Mouse (Mus musculus): ENCODE data around the gene Ramac. TPM values are rescaled to one million over a fixed set of nuclear protein-coding genes. Genes with fewer than 3 reads are reported as not detected.
A peak's percentile ranks its signal among the peaks of the same experiment; 100 is the strongest.

Gene Ramac
- total RNA-seq (2021): 10 to 100 TPM; 80.9 to 88.7 TPM
- long read RNA-seq, experiment 1, transcript Ramac-201 (3 exons, 1,452 nt): major isoform, 98 of 103 reads
- long read RNA-seq, experiment 1, partial matches to known transcripts: 4 of 103 reads
- long read RNA-seq, experiment 1, other reads (novel, unspliced or antisense): 0 of 103 reads
- long read RNA-seq, experiment 2, transcript Ramac-201 (3 exons, 1,452 nt): major isoform, 53 of 57 reads
- long read RNA-seq, experiment 2, partial matches to known transcripts: 0 of 57 reads
- long read RNA-seq, experiment 2, other reads (novel, unspliced or antisense): 4 of 57 reads

- DNase-seq (ENCODE audit: extremely low spot score in 1 of 2, low spot score in 2 of 2): peak; percentile 81 to 82
- peak; percentile 37 for TF ChIP-seq CTCF (IDR thresholded peaks at IDR 0.05)
- intact Hi-C loops (cut with DNase I): loop anchor here (1.0 to 5.0 kb wide), 4 partner anchors 56 to 191 kb away; partner anchors contain the start of genes Btbd1, Homer2 and Whamm
- Histone ChIP-seq H3K27ac (peak within 1 kb of the TSS; percentile 90), H3K4me3 (peak within 1 kb of the TSS; percentile 77)
These were observed at the start of gene Ramac for GRCm38 (mm10) chr7:81762180-81763109. Gene Ramac, plus strand, starts transcription at chr7:81762925.

DNA sequence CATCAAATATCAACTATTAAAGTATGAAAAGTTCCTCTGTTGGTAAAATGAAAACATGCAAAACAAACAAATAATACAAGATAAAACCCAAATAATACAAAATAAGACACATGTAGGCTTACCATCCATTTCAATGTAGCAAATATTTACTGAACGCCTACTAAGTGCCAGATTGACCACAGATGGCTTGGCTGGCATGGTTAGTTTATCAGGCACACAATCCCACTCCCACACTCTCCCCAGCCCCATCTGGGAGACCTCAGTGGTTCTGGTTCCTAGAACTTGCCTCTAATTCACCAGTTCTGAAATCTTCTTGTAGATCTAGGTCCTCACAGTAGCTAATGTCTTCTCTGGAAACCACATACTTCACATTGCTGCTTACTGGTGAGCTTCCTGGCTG lies 44.1 kb upstream of the Ramac start:
- intact Hi-C loops (cut with DNase I): no loop called here
- H3K27ac ChIP-seq: no peak overlapping the region
- TF ChIP-seq CTCF (IDR thresholded peaks at IDR 0.05): no peak
- no peak overlapping the region for H3K4me3 ChIP-seq
- DNase-seq (ENCODE audit: extremely low spot score in 1 of 2, low spot score in 2 of 2): no peak

DNA sequence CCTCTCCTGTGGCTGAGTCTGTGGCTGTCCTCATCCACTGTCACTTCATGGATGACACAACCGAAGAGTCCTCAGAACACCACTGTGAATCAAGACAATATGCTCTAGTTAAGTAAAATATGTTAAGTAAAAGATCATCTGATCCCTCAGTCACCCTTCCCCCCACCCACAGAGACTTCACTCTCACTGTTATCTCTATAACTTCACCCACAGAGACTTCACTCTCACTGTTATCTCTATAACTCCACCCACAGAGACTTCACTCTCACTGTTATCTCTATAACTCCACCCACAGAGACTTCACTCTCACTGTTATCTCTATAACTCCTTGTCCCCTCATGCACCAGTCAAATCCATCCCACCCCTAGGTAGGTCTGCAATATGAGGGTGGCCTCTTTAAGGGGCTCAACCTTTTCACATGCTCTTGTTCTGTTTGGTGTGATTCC lies 43.5 kb upstream of the Ramac start:
- no peak for TF ChIP-seq CTCF (IDR thresholded peaks at IDR 0.05)
- Histone ChIP-seq H3K4me3 (no peak overlapping the region), H3K27ac (no peak overlapping the region)
- intact Hi-C loops (cut with DNase I): no loop called here
- no peak for DNase-seq (ENCODE audit: extremely low spot score in 1 of 2, low spot score in 2 of 2)

- Histone ChIP-seq H3K27ac (no peak overlapping the region), H3K4me3 (no peak overlapping the region)
- no peak for DNase-seq (ENCODE audit: extremely low spot score in 1 of 2, low spot score in 2 of 2)
- no peak for TF ChIP-seq CTCF (IDR thresholded peaks at IDR 0.05)
- intact Hi-C loops (cut with DNase I): no loop called here
These were observed 41.5 kb upstream of the Ramac start for GRCm38 (mm10) chr7:81721271-81721670.

DNA sequence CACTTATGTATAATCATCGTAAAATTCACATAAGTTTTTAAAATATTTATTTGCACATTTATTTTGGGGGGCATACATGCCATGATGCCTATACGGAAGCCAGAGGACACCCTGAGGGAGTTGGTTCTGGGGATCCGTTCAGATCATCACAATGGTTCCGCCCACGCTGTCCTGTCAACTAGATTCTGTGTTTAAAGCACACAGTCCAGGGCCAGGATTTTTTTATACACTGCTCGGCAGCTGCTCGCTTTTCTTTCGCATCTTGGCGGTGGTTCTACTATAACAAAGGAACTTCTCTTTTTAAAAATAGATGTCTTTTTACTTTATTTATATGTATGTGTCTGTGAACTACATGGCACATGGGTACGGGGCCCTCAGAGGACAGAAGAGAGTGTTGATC lies 38.9 kb upstream of the Ramac start:
- no peak for TF ChIP-seq CTCF (IDR thresholded peaks at IDR 0.05)
- DNase-seq (ENCODE audit: extremely low spot score in 1 of 2, low spot score in 2 of 2): no peak
- H3K4me3 ChIP-seq: no peak overlapping the region
- intact Hi-C loops (cut with DNase I): no loop called here
- no peak overlapping the region for H3K27ac ChIP-seq

GRCm38 (mm10) chr7:81725986-81726727 lies 36.6 kb upstream of the Ramac start:
- DNase-seq (ENCODE audit: extremely low spot score in 1 of 2, low spot score in 2 of 2): no peak
- TF ChIP-seq CTCF (IDR thresholded peaks at IDR 0.05): no peak
- Histone ChIP-seq H3K27ac (no peak overlapping the region), H3K4me3 (no peak overlapping the region)
- intact Hi-C loops (cut with DNase I): no loop called here

- H3K27ac ChIP-seq: no peak overlapping the region
- TF ChIP-seq CTCF (IDR thresholded peaks at IDR 0.05): no peak
- intact Hi-C loops (cut with DNase I): no loop called here
- no peak for DNase-seq (ENCODE audit: extremely low spot score in 1 of 2, low spot score in 2 of 2)
- no peak overlapping the region for H3K4me3 ChIP-seq
These were observed 36.1 kb upstream of the Ramac start for GRCm38 (mm10) chr7:81726728-81727005.

DNA sequence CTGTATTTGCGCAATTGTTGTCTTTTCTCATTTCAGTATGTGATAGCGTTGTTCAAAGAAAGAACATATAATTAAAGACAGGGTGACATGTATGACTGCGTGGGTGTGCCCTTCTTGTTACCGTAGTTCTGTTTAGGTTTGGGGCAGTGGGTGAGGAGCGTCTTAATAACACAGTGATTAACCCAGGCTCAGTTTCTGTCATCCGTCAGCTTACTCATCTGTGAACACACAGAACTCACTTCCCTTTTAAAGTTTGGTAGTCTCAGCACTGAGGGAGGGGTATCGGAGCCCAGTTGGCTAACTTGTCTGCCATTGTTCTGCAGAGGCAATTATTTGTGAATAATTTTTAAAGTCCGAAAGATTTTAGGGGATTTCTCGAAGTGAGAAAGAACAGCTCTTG lies 35.0 kb upstream of the Ramac start:
- no peak for DNase-seq (ENCODE audit: extremely low spot score in 1 of 2, low spot score in 2 of 2)
- Histone ChIP-seq H3K4me3 (no peak overlapping the region), H3K27ac (no peak overlapping the region)
- intact Hi-C loops (cut with DNase I): no loop called here
- no peak for TF ChIP-seq CTCF (IDR thresholded peaks at IDR 0.05)

DNA sequence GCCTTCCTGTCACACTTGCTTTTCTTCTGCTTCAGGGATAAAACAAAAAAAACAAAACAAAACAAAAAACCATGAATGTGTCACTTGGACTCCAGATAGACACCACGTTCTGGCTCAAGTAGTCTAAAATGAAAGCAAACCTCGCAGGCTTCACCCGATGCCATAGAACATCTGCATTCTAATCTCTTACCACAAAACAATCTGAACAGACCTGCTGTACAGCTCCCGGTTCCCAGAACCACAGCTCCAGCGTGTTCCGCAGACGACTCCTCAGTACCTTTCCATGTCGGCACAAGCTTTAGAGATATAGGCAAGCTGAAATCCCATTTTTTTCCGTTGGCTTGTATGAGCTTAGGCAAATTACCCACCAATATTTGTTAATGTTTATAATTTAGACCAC lies 32.9 kb upstream of the Ramac start:
- intact Hi-C loops (cut with DNase I): no loop called here
- no peak for DNase-seq (ENCODE audit: extremely low spot score in 1 of 2, low spot score in 2 of 2)
- Histone ChIP-seq H3K4me3 (no peak overlapping the region), H3K27ac (no peak overlapping the region)
- TF ChIP-seq CTCF (IDR thresholded peaks at IDR 0.05): no peak

DNA sequence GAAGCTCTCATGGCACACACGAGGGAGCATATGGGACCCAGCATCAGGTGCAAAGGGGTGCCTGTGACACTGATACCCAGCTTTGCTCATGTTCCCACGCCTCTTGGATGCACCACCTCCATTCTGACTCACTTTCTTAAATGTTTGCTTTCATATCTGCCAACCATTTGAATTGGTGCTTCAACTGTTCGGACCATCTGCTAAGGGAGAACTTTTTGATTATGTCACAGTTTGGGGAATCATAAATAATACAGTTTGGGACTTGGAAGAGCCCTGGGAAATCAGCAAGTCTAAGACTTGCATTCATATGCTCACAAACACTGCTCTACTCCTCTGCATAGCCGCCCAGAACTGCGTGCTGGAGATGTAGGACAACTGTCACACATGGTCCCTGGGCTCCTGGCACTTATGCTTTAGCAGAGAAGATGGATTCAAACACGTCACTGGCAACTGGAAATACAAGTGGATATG lies 31.5 kb upstream of the Ramac start:
- intact Hi-C loops (cut with DNase I): no loop called here
- Histone ChIP-seq H3K27ac (no peak overlapping the region), H3K4me3 (no peak overlapping the region)
- TF ChIP-seq CTCF (IDR thresholded peaks at IDR 0.05): no peak
- DNase-seq (ENCODE audit: extremely low spot score in 1 of 2, low spot score in 2 of 2): peak; percentile 35 to 46

DNA sequence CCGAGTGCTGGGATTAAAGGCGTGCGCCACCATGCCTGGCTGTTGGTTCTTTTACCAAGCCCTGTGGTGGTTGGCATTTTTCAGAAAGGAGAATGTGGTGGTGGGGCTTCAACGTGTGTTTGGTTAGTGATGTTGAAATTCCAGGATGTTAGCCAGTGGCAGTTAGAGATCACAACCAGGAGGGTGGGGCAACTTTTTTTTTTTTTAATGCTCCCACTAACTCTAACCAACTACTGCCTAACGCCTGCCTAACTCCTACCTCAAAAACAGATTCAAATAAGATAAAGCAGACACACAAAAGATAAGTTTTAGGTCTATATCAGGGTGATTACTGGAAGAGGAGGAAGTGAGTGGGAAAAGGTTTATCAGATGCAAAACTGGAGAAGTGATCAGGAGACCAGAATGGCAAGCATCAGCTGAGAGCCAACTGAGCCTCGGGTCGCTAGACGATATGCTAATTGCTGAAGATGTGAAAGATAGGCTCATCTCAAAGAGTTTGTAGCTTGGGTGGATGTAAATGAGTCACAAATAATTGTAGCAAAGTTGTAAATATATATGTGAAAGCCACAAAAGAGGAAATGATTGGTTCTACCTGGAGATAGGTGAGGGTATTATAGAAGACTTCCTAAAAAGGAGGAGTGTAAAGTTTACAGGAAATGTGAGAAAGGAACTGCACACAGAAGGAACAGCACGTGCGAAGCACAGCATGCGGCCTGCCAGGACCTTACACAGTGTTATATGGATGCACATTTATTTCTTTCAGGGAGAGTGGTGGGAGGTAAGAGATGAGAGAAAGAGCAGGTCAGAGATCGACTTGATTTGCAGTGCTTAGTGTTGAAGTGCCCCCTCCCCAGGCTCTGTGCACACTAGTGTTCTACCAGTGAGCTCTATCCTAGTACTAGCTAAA lies 30.3 kb upstream of the Ramac start:
- intact Hi-C loops (cut with DNase I): no loop called here
- DNase-seq (ENCODE audit: extremely low spot score in 1 of 2, low spot score in 2 of 2): no peak
- H3K4me3 ChIP-seq: no peak overlapping the region
- no peak for TF ChIP-seq CTCF (IDR thresholded peaks at IDR 0.05)
- no peak overlapping the region for H3K27ac ChIP-seq
